Mouse (Mus musculus): Measurements from ENCODE around the gene Slc12a7. TPM values are rescaled to one million over a fixed set of nuclear protein-coding genes. Genes with fewer than 3 reads are reported as not detected.

Slc12a7 gene
- total and polyA plus RNA-seq, 2 experiments from 2014 or later = 4.9 to 14.8 TPM

- H3K9ac ChIP-seq = no peak overlapping the region
- H3K4me2 ChIP-seq (ENCODE audit: low read depth) = no peak overlapping the region
- no peaks in the 10 kb centered on the region for H3K27me3 ChIP-seq (ENCODE audit: insufficient read depth, low read length)
- no peaks in the 10 kb centered on the region; the same call in 1 of the 2 replicates for H3K36me3 ChIP-seq (ENCODE audit: insufficient read depth)
- H3K4me3 ChIP-seq (ENCODE audit: low read depth, low read length) = no peak overlapping the region
- no peaks in the 10 kb centered on the region for H3K9me3 ChIP-seq (ENCODE audit: low read length)
- TF ChIP-seq CTCF (IDR thresholded peaks at IDR 0.05; ENCODE audit: low read depth) = no peak
- peak; percentile 24 for DNase-seq
- ATAC-seq = peak; percentile 55; the same call in 1 of the 2 replicates
- no peaks in the 10 kb centered on the region for H3K4me1 ChIP-seq (ENCODE audit: insufficient read depth)
- 33% methylated on average over 8 of the region's 8 CpGs for WGBS
- H3K27ac ChIP-seq (ENCODE audit: low read depth, low read length) = no peak overlapping the region; the same call in 1 of the 2 replicates
These were observed 94.3 kb downstream of the Slc12a7 start for GRCm38 (mm10) chr13:73827243-73827642.

- WGBS = 1% methylated on average over 2 of the region's 2 CpGs
- H3K4me2 ChIP-seq (ENCODE audit: low read depth) = no peak overlapping the region
- H3K4me3 ChIP-seq (ENCODE audit: low read depth, low read length) = no peak overlapping the region
- no peak overlapping the region for H3K27ac ChIP-seq (ENCODE audit: low read depth, low read length)
- peak; percentile 66; the same call in 1 of the 2 replicates for ATAC-seq
- H3K9me3 ChIP-seq (ENCODE audit: low read length) = no peaks in the 10 kb centered on the region
- H3K4me1 ChIP-seq (ENCODE audit: insufficient read depth) = no peaks in the 10 kb centered on the region
- H3K9ac ChIP-seq = no peak overlapping the region
- no peaks in the 10 kb centered on the region for H3K36me3 ChIP-seq (ENCODE audit: insufficient read depth)
- DNase-seq = peak; percentile 65
- no peaks in the 10 kb centered on the region for H3K27me3 ChIP-seq (ENCODE audit: insufficient read depth, low read length)
- peak; percentile 93 for TF ChIP-seq CTCF (IDR thresholded peaks at IDR 0.05; ENCODE audit: low read depth)
These were observed 98.6 kb downstream of the Slc12a7 start for GRCm38 (mm10) chr13:73831486-73831885.

GRCm38 (mm10) chr13:73833809-73834208 lies 100.9 kb downstream of the Slc12a7 start:
- Histone ChIP-seq H3K36me3 (ENCODE audit: insufficient read depth) (no peaks in the 10 kb centered on the region), H3K27me3 (ENCODE audit: insufficient read depth, low read length) (no peaks in the 10 kb centered on the region), H3K4me1 (ENCODE audit: insufficient read depth) (no peaks in the 10 kb centered on the region), H3K4me3 (ENCODE audit: low read depth, low read length) (no peak overlapping the region), H3K9me3 (ENCODE audit: low read length) (no peaks in the 10 kb centered on the region), H3K9ac (no peak overlapping the region), H3K4me2 (ENCODE audit: low read depth) (no peak overlapping the region), H3K27ac (ENCODE audit: low read depth, low read length) (no peak overlapping the region)
- no peak for TF ChIP-seq CTCF (IDR thresholded peaks at IDR 0.05; ENCODE audit: low read depth)
- no peak for ATAC-seq
- 76% methylated on average over 12 of the region's 12 CpGs for WGBS
- DNase-seq = no peak

- no peak for DNase-seq
- H3K27ac ChIP-seq (ENCODE audit: low read depth, low read length) = no peak overlapping the region; the same call in 1 of the 2 replicates
- H3K4me1 ChIP-seq (ENCODE audit: insufficient read depth) = no peaks in the 10 kb centered on the region
- H3K27me3 ChIP-seq (ENCODE audit: insufficient read depth, low read length) = no peaks in the 10 kb centered on the region
- no peak overlapping the region for H3K9ac ChIP-seq
- H3K9me3 ChIP-seq (ENCODE audit: low read length) = no peaks in the 10 kb centered on the region
- H3K4me3 ChIP-seq (ENCODE audit: low read depth, low read length) = no peak overlapping the region
- H3K4me2 ChIP-seq (ENCODE audit: low read depth) = no peak overlapping the region
- TF ChIP-seq CTCF (IDR thresholded peaks at IDR 0.05; ENCODE audit: low read depth) = no peak
- peaks cover 4% of the 10 kb centered on the region; the same call in 1 of the 2 replicates for H3K36me3 ChIP-seq (ENCODE audit: insufficient read depth)
- ATAC-seq = no peak
- 54% methylated on average over 4 of the region's 4 CpGs for WGBS
These were observed 102.9 kb downstream of the Slc12a7 start for GRCm38 (mm10) chr13:73835791-73836190.

GRCm38 (mm10) chr13:73836491-73836890 lies 103.6 kb downstream of the Slc12a7 start:
- Histone ChIP-seq H3K4me3 (ENCODE audit: low read depth, low read length) (no peak overlapping the region), H3K36me3 (ENCODE audit: insufficient read depth) (peaks cover 4% of the 10 kb centered on the region; the same call in 1 of the 2 replicates), H3K9ac (no peak overlapping the region), H3K9me3 (ENCODE audit: low read length) (no peaks in the 10 kb centered on the region), H3K4me2 (ENCODE audit: low read depth) (no peak overlapping the region), H3K27ac (ENCODE audit: low read depth, low read length) (no peak overlapping the region; the same call in 1 of the 2 replicates), H3K27me3 (ENCODE audit: insufficient read depth, low read length) (no peaks in the 10 kb centered on the region), H3K4me1 (ENCODE audit: insufficient read depth) (no peaks in the 10 kb centered on the region)
- TF ChIP-seq CTCF (IDR thresholded peaks at IDR 0.05; ENCODE audit: low read depth) = no peak
- DNase-seq = no peak
- 70% methylated on average over 6 of the region's 6 CpGs for WGBS
- no peak for ATAC-seq

- Histone ChIP-seq H3K4me2 (ENCODE audit: low read depth) (no peak overlapping the region), H3K27me3 (ENCODE audit: insufficient read depth, low read length) (no peaks in the 10 kb centered on the region), H3K9me3 (ENCODE audit: low read length) (no peaks in the 10 kb centered on the region), H3K36me3 (ENCODE audit: insufficient read depth) (peaks cover 4% of the 10 kb centered on the region; the same call in 1 of the 2 replicates), H3K9ac (no peak overlapping the region), H3K4me3 (ENCODE audit: low read depth, low read length) (no peak overlapping the region), H3K4me1 (ENCODE audit: insufficient read depth) (no peaks in the 10 kb centered on the region), H3K27ac (ENCODE audit: low read depth, low read length) (no peak overlapping the region)
- no peak for TF ChIP-seq CTCF (IDR thresholded peaks at IDR 0.05; ENCODE audit: low read depth)
- no peak for ATAC-seq
- 84% methylated on average over 8 of the region's 8 CpGs for WGBS
- DNase-seq = no peak
These were observed 104.8 kb downstream of the Slc12a7 start for GRCm38 (mm10) chr13:73837708-73838107.

- ATAC-seq = peak; percentile 19
- H3K4me3 ChIP-seq (ENCODE audit: low read depth, low read length) = no peak overlapping the region
- no peak for TF ChIP-seq CTCF (IDR thresholded peaks at IDR 0.05; ENCODE audit: low read depth)
- H3K9me3 ChIP-seq (ENCODE audit: low read length) = no peaks in the 10 kb centered on the region
- H3K27me3 ChIP-seq (ENCODE audit: insufficient read depth, low read length) = no peaks in the 10 kb centered on the region
- H3K4me2 ChIP-seq (ENCODE audit: low read depth) = no peak overlapping the region
- 55% methylated on average over 11 of the region's 11 CpGs for WGBS
- H3K27ac ChIP-seq (ENCODE audit: low read depth, low read length) = no peak overlapping the region
- DNase-seq = peak; percentile 3
- H3K9ac ChIP-seq = no peak overlapping the region
- no peaks in the 10 kb centered on the region for H3K4me1 ChIP-seq (ENCODE audit: insufficient read depth)
- peaks cover 4% of the 10 kb centered on the region; the same call in 1 of the 2 replicates for H3K36me3 ChIP-seq (ENCODE audit: insufficient read depth)
These were observed 106.2 kb downstream of the Slc12a7 start for GRCm38 (mm10) chr13:73839137-73839548.

All from forebrain, postnatal 0 days (tissue).